Mouse (Mus musculus) cerebellum, adult 11-12 months (tissue): ENCODE measurements around the gene Btbd18.

Experiments used
- DNase-seq: peaks from one replicate; pipeline ENCODE4 v3.0.0; 2022

The Btbd18 gene

GRCm38 (mm10) chr2:84707523-84707922, 48.6 kb downstream of the Btbd18 start:
- DNase-seq, result no peak

DNA sequence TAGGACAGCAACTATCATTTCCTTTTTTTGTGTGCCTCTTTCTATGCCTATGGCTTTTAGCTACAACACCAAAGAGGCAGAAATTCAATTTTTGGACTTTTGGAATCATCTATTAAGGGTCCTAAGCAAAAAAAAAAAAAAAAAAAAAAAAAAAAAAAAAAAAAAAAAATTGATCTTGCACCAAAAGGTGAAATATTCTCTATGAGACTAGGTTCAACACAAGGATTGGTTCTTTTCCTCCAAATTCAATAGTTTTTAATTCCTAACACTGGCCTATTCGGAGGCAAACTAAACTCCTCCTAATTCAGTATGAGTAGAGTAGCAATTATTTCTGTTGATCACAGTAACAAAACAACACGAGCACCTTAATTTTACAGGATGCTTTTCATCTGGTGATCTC, 53.0 kb downstream of the Btbd18 start:
- no peak for DNase-seq

- no peak for DNase-seq
Measured at GRCm38 (mm10) chr2:84714422-84714810, 55.5 kb downstream of the Btbd18 start.

DNA sequence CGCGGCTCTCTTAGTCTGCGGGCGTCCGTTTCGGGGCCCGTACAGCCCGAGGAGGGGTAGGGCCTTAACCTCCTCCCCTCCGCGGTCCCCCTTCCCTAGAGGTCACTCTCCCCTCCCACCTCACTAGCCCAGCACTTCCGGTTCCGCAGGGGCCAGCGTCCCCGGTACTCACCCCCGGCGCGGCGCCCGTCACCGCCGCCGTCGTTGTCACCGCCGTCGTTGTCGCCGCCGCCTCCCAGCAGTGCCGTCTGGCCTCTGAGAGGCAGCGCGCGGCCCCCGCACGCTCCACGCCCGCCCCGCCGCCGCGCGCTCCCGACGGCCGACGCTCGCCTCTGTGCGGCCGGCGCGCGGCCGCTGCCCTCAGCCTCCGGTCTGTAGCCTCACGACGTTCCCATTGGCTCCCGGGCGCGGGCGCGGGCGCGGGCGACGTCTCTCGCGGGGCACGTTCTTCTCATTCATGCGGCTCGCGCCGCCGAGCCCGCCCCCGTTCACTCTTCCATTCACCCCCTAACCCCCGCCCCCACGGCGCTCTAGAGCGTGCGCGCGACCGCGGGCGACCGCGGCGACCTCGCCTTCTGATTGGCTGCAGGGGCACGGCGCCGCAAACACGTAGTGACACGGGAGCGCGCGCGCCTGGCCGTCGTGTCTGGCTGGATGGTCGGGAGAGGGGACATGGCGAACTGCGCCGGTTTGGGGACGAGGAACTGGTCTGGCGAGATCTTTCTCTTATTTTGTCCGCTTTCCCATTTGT, 56.1 kb downstream of the Btbd18 start, which contains the start of gene Zdhhc5:
TSS of gene Zdhhc5 (minus strand) at position 370 of the 751 bp plus-strand sequence.
- DNase-seq, result peak; percentile 99

GRCm38 (mm10) chr2:84715562-84716361, 56.9 kb downstream of the Btbd18 start:
- peak; percentile 94 for DNase-seq

DNA sequence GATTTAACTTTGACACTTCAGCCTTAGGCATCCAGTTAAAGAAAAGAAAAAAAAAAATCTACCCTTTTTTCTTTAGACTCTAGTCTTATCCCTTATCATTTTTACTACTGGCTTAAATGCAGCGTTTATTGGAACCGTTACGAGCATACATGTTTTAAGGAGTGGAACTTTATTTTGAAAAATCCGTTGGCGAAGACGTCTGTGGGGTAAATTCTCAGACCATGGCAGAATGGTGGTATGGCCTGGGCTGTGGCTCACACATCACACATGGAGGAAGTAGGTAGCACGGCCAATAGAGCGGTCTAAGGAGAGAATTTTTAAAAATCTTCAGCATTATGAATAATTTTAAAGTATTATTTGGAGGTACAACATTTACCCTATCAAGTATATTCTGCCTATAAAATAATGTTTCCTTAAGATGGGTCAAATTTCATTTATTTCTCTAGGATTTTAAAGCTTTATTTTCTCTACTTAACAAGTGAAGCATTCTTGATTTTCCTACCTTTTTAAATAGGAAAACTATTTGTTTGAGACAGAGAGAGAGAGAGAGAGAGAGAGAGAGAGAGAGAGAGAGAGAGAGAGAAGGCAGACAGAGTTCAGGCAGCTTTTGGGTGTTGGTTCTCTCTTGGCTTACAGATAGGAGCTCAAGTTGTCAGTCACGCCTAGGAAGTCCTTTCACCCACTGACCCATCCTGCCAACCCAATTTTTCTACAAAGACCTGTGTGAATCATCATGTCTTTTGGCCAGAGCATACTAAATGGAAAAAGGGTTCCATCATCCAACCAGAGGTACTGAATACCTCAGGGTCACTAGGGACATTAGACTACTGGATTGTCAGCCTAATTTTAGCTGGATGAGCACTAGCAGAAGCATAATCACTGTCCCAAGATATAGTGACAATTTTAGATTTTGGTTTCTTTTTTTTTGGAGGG, 57.8 kb downstream of the Btbd18 start:
- no peak for DNase-seq

DNA sequence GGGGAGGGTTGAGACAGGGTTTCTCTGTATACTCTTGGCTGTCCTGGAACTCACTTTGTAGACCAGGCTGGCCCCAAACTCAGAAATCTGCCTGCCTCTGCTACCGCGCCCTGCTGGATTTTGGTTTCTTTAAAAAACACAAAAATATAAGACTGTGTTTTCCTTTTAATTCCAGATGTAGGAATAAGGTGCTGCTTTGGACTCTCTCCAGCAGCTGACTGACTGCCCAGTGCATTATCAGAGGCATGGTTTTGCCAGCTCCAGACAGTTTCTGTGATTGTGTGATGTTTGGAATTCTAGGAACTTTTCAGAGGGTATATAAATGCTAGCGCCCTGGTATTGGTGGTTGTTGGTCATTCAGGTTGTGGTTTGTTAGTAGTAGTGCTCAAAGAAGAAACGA, 58.5 kb downstream of the Btbd18 start:
- no peak for DNase-seq
